ENCODE assay signal across 10 mouse cellular contexts in the genomic region with DNA sequence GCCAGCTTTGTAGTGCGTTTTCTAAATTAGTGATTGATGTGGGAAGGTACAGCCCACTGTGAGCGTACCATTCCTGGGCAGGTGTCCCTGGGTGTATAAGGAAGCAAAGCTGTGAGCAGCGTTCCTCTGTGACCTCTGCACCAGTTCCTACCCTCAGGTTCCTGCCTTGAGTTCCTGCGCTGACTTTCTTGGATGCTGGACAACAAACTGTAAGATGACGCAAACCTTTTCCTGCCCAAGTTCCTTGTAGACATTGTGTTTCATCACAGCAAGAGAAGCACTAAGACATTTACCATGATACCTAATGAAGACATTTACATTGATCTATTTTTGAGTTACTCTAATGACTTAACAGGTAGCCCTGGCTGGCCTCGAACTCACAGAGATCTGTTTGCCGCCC.
"Had no signal": no experiment of that assay in that cellular context is flagged by ENCODE, and none has a peak within 500 bp of the region (broad histone marks: within the 10 kb centered on the region; RNA-seq: fewer than 3 reads in every experiment).

No protein-coding gene starts in this region.

- DNase-seq: kidney, adult 11 months; kidney, adult 8-10 months; kidney, postnatal 36 days; liver, embryonic 13.5 days; midbrain, embryonic 14.5 days; retina, postnatal 1 day; right cerebral cortex, postnatal 25 days; spleen, adult 18-20 months; thymus, postnatal 25 days had no signal

- ATAC-seq: lung, postnatal 0 days had no signal
